Comparison of ENCODE assay signal across 26 mouse cellular contexts in the genomic region with DNA sequence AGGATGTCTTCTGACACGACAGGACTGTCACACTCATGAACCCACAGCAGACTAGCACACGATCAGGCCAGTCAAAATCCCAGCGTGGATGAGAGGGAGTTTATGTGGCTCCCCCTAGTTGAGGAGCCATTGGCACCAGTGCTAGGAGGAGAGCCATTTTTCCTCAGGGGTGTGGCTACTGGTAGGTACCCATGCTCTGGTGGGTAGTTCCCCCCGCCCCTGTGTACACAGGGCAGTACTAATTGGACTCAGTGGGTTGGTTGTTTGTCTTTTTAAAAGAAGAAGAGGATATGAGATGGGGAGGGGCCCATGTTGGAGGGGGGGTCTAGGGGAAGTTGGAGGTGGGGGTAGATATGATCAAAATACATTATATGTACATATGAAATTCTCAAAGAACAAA. TPM values are rescaled to one million over a fixed set of nuclear protein-coding genes. Genes with fewer than 3 reads are reported as not detected.
DNase-seq lines count a peak whose midpoint lies in the region; ATAC-seq and TF ChIP-seq lines count a peak whose summit lies in the region.
"Had no signal": no experiment of that assay in that cellular context is flagged by ENCODE, and none has a peak within 500 bp of the region (broad histone marks: within the 10 kb centered on the region; RNA-seq: fewer than 3 reads in every experiment).

No protein-coding gene starts in this region.

- TF ChIP-seq EP300 in liver, postnatal 0 days (IDR thresholded peaks at IDR 0.05; ENCODE audit: low read depth): no peak

- no peak overlapping the region; the same call in 1 of the 2 replicates for H3K4me2 ChIP-seq in liver, postnatal 0 days (ENCODE audit: low read depth, low read length)
- H3K4me2 ChIP-seq in liver, embryonic 11.5 days: no peak overlapping the region
- H3K4me2 ChIP-seq: embryonic facial prominence, embryonic 12.5 days; forebrain, embryonic 13.5 days; heart, embryonic 15.5 days; hindbrain, embryonic 13.5 days; limb, embryonic 13.5 days; liver, embryonic 13.5 days; lung, embryonic 14.5 days had no signal

- H3K9ac ChIP-seq in liver, postnatal 0 days (replicated peaks): no peak overlapping the region
- H3K9ac ChIP-seq in liver, embryonic 11.5 days (ENCODE audit: low read depth, low read length): no peak overlapping the region
- H3K9ac ChIP-seq: embryonic facial prominence, embryonic 12.5 days; forebrain, embryonic 13.5 days; heart, embryonic 15.5 days; hindbrain, embryonic 13.5 days; limb, embryonic 13.5 days; liver, embryonic 13.5 days; lung, embryonic 14.5 days had no signal

- peak overlapping the region; percentile 44; the same call in 1 of the 2 replicates for H3K27ac ChIP-seq in liver, postnatal 0 days (ENCODE audit: low read depth)
- no peak overlapping the region for H3K27ac ChIP-seq in liver, embryonic 11.5 days (ENCODE audit: low read depth, low read length)
- peak overlapping the region; percentile 14; the same call in 1 of the 2 replicates for H3K27ac ChIP-seq in macrophage
- H3K27ac ChIP-seq: embryonic facial prominence, embryonic 12.5 days; forebrain, embryonic 13.5 days; heart, embryonic 15.5 days; hindbrain, embryonic 13.5 days; limb, embryonic 13.5 days; liver, embryonic 13.5 days; midbrain, embryonic 10.5 days had no signal

- no peaks in the 10 kb centered on the region for H3K9me3 ChIP-seq in liver, postnatal 0 days (ENCODE audit: low read length)
- no peaks in the 10 kb centered on the region for H3K9me3 ChIP-seq in liver, embryonic 11.5 days (ENCODE audit: control insufficient read depth, low read length)
- H3K9me3 ChIP-seq: embryonic facial prominence, embryonic 12.5 days; forebrain, embryonic 13.5 days; heart, embryonic 15.5 days; hindbrain, embryonic 13.5 days; limb, embryonic 13.5 days; liver, embryonic 13.5 days; midbrain, embryonic 10.5 days had no signal

- H3K27me3 ChIP-seq in liver, postnatal 0 days (ENCODE audit: insufficient read depth, low read length): no peaks in the 10 kb centered on the region
- no peaks in the 10 kb centered on the region for H3K27me3 ChIP-seq in liver, embryonic 11.5 days (replicated peaks; ENCODE audit: control insufficient read depth, insufficient read depth, low read length)
- no peaks in the 10 kb centered on the region for H3K27me3 ChIP-seq in splenic B cell, adult 2 months (ENCODE audit: control insufficient read depth, insufficient read depth, low read length, poor library complexity, severe bottlenecking)
- H3K27me3 ChIP-seq: embryonic facial prominence, embryonic 12.5 days; forebrain, embryonic 13.5 days; heart, embryonic 15.5 days; hindbrain, embryonic 13.5 days; limb, embryonic 13.5 days; liver, embryonic 13.5 days had no signal

- ATAC-seq in liver, postnatal 0 days: peak; percentile 13; the same call in 1 of the 2 replicates
- no peak for ATAC-seq in liver, embryonic 11.5 days (replicated peaks; ENCODE audit: low FRiP score)
- ATAC-seq: activated CD4-positive, CD25-positive, alpha-beta regulatory T cell, adult 4 months; forebrain, embryonic 13.5 days; midbrain, embryonic 16.5 days had no signal

- 77% methylated on average over 4 of the region's 4 CpGs for WGBS in liver, postnatal 0 days (ENCODE audit: insufficient replicate concordance)
- WGBS in liver, embryonic 11.5 days: 79% methylated on average over 4 of the region's 4 CpGs
- WGBS in macrophage (ENCODE audit: missing documents): 78% methylated on average over 4 of the region's 4 CpGs

- H3K4me3 ChIP-seq in liver, postnatal 0 days (ENCODE audit: low read depth, low read length): no peak overlapping the region
- no peak overlapping the region for H3K4me3 ChIP-seq in liver, embryonic 11.5 days (ENCODE audit: low read depth, low read length)
- no peak overlapping the region for H3K4me3 ChIP-seq in macrophage (ENCODE audit: inconsistent target)
- H3K4me3 ChIP-seq: embryonic facial prominence, embryonic 12.5 days; erythroblast, embryonic 14.5 days; forebrain, embryonic 13.5 days; heart, embryonic 15.5 days; hindbrain, embryonic 13.5 days; limb, embryonic 13.5 days; liver, embryonic 13.5 days; midbrain, embryonic 10.5 days had no signal

- TF ChIP-seq CTCF in liver, postnatal 0 days (IDR thresholded peaks at IDR 0.05; ENCODE audit: low read depth): no peak

- no peaks in the 10 kb centered on the region for H3K4me1 ChIP-seq in liver, postnatal 0 days (ENCODE audit: insufficient read depth)
- H3K4me1 ChIP-seq in liver, embryonic 11.5 days (replicated peaks; ENCODE audit: control insufficient read depth, insufficient read depth, low read length): no peaks in the 10 kb centered on the region
- H3K4me1 ChIP-seq: embryonic facial prominence, embryonic 12.5 days; forebrain, embryonic 13.5 days; heart, embryonic 15.5 days; hindbrain, embryonic 13.5 days; limb, embryonic 13.5 days; liver, embryonic 13.5 days; midbrain, embryonic 10.5 days had no signal

- no peaks in the 10 kb centered on the region for H3K79me2 ChIP-seq in macrophage (ENCODE audit: inconsistent target)

- DNase-seq in liver, postnatal 0 days: no peak
- no peak for DNase-seq in liver, embryonic 11.5 days (ENCODE audit: low spot score)
- peak; percentile 17 for DNase-seq in R1 (ENCODE audit: low read depth, low spot score)
- DNase-seq in splenic B cell, adult 2 months (ENCODE audit: low read depth, low spot score): peak; percentile 57
- no peak for DNase-seq in thymus, postnatal 25 days
- no peak for DNase-seq in lung, postnatal 25 days (ENCODE audit: low spot score)
- DNase-seq: adrenal gland, postnatal 10 days; cerebellum, adult 18-20 months; cerebellum, postnatal 25 days; heart, adult 18-20 months; heart, postnatal 36 days; kidney, adult 11 months; layer of hippocampus, adult 9-11 months; liver, embryonic 13.5 days; lung, embryonic 14.5 days; lung, postnatal 36 days had no signal

- no peaks in the 10 kb centered on the region for H3K36me3 ChIP-seq in liver, postnatal 0 days (replicated peaks; ENCODE audit: insufficient read depth, low read length)
- no peaks in the 10 kb centered on the region for H3K36me3 ChIP-seq in liver, embryonic 11.5 days (ENCODE audit: control insufficient read depth, insufficient read depth, low read length)
- no peaks in the 10 kb centered on the region for H3K36me3 ChIP-seq in macrophage (ENCODE audit: inconsistent target)
- peaks cover 2% of the 10 kb centered on the region; the same call in 1 of the 2 replicates for H3K36me3 ChIP-seq in splenic B cell, adult 2 months (ENCODE audit: control insufficient read depth, insufficient read depth, low read length, poor library complexity, severe bottlenecking)
- H3K36me3 ChIP-seq: embryonic facial prominence, embryonic 12.5 days; heart, embryonic 15.5 days had no signal

RNA-seq across cellular contexts. Expression of gene Bmf, which starts 12.5 kb away (rescaled TPM):
- polyA plus RNA-seq in liver, postnatal 0 days (2015; fragmentation: Nextera tagmentation; extraction: Ambion mirVana): 1.3 TPM in 2 replicates
- polyA plus RNA-seq in liver, embryonic 11.5 days (2014; fragmentation: Nextera tagmentation; extraction: Ambion mirVana): 1.0 and 1.9 TPM in 2 replicates
- total RNA-seq in macrophage (2018; cell fraction: chromatin; rRNA removed): 10 to 100 TPM in 1 of 26 experiments, 1 to 10 TPM in 20, under 1 TPM in 4, not detected in 1; 0.18 to 13.9 (median 3.2) TPM
- 10 to 100 TPM in 1 of 26 experiments, 1 to 10 TPM in 20, under 1 TPM in 5; 0.34 to 12.3 (median 3.0) TPM for total RNA-seq in macrophage (2018; cell fraction: cytosol; rRNA removed)
- 10 to 100 TPM in 4 of 26 experiments, 1 to 10 TPM in 18, under 1 TPM in 4; 0.14 to 15.9 (median 3.4) TPM for total RNA-seq in macrophage (2018; cell fraction: nucleus; rRNA removed)
- polyA plus RNA-seq in macrophage (2018): 1.3 to 13.0 TPM (median 5.3 TPM) in 3 replicates

RNA-seq across cellular contexts. Expression of gene Bub1b, which starts 36.0 kb away (rescaled TPM):
- 12.7 and 15.7 TPM in 2 replicates for polyA plus RNA-seq in liver, postnatal 0 days (2015; fragmentation: Nextera tagmentation; extraction: Ambion mirVana)
- 97.7 and 112 TPM in 2 replicates for polyA plus RNA-seq in liver, embryonic 11.5 days (2014; fragmentation: Nextera tagmentation; extraction: Ambion mirVana)
- 10 to 100 TPM in 3 of 26 experiments, 1 to 10 TPM in 22, under 1 TPM in 1; 0.62 to 37.3 (median 5.9) TPM for total RNA-seq in macrophage (2018; cell fraction: chromatin; rRNA removed)
- total RNA-seq in macrophage (2018; cell fraction: cytosol; rRNA removed): 1 to 10 TPM; 1.5 to 6.9 (median 2.7) TPM
- 10 to 100 TPM in 1 of 26 experiments, 1 to 10 TPM in 25; 1.3 to 15.2 (median 4.0) TPM for total RNA-seq in macrophage (2018; cell fraction: nucleus; rRNA removed)
- polyA plus RNA-seq in macrophage (2018): 2.2 to 9.4 TPM (median 7.8 TPM) in 3 replicates

Comparison
In these comparisons a context has a peak if more than half of its experiments do, and no peak if none do; other contexts are left out.
1. DNase-seq: peak in R1 (single experiment) and splenic B cell, adult 2 months (single experiment); none in liver, postnatal 0 days (single experiment), liver, embryonic 11.5 days (single experiment), thymus, postnatal 25 days (single experiment) and lung, postnatal 25 days (single experiment).